Mouse (Mus musculus) megakaryocyte, embryonic 14.5 days (primary cell): ENCODE results near the gene Mybphl.

Source experiments
- FLI1 ChIP-seq: IDR thresholded peaks from 2 replicates; pipeline ENCODE4 v1.6.1; 2012; ENCODE audit warnings: low read length, inconsistent platforms, mixed read lengths
- GATA1 ChIP-seq: IDR thresholded peaks from 3 replicates; pipeline ENCODE4 v1.6.1; 2012; ENCODE audit warnings: mixed read lengths, low read length, inconsistent platforms, borderline replicate concordance

- TF ChIP-seq GATA1 = no peak
- no peak for TF ChIP-seq FLI1
Observed at GRCm38 (mm10) chr3:108330812-108331211, 33.9 kb upstream of the Mybphl start.
